Mouse (Mus musculus) cerebellum, postnatal 25 days (tissue): ENCODE measurements around the gene Slc35f2.

Experiments
- DNase-seq, 2 experiments: peaks; one replicate each; pipeline ENCODE4 v3.0.0; 2021; ENCODE audit warnings: mixed read lengths in 2 of 2

Gene Slc35f2

GRCm38 (mm10) chr9:53771344-53772021, at the start of gene Slc35f2:
Slc35f2 (plus strand) TSS chr9:53771538.
- peak; percentile 45 to 46 for DNase-seq

DNA sequence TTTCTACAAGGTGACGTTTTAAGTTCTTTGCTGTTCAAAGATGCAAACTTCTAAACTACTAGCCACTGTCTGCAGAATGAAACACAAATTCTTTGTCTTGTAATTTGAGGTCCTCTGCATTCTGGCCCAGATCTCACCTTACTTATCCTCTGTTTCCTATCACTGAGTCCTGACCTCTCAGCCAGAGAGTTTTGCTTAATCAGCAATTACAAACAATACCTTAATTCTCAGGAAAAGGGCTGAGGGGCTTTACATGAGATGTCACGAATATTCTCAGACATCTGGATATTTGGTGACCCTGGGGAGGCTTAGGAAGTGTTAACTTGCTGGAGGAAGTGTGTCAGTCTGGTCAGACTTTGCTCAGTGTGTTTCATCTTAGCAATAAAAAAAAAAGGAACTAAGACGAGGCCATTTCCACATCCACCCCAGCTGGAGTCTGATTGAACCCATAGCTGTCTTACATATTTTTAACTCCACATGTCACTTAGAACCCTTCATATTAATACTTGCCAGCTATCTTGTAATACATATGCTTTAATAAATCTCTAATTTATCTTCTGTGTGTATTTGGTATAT, 30.4 kb upstream of the Slc35f2 start:
- DNase-seq, result no peak

GRCm38 (mm10) chr9:53750411-53750810, 20.9 kb upstream of the Slc35f2 start:
- DNase-seq, result no peak

- DNase-seq, result no peak
Measured at GRCm38 (mm10) chr9:53750899-53751298, 20.4 kb upstream of the Slc35f2 start.

- DNase-seq, result no peak
Measured at GRCm38 (mm10) chr9:53754801-53755200, 16.5 kb upstream of the Slc35f2 start.

DNA sequence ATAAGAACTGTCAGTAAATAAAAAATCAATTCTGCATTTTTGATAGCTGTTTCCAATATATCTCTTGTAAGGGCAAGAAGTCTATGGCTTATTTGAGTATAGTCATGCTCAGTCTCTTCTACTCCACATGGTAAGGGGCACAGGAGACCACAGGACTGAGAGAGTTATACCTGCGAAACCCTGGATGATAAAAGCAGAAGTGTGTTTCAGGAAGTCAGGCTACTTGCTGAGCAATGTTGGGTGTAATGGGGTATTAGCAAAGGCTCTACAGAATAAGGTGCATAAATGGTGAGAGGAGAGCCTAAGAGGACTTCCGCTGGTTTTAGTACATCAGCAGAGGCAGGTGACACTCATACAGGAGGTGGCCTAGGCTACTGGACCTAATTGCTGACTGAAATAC, 13.2 kb upstream of the Slc35f2 start:
- DNase-seq, result no peak

GRCm38 (mm10) chr9:53764697-53765096, 6.6 kb upstream of the Slc35f2 start:
- no peak for DNase-seq

- no peak for DNase-seq
Measured at GRCm38 (mm10) chr9:53768486-53768885, 2.9 kb upstream of the Slc35f2 start.

DNA sequence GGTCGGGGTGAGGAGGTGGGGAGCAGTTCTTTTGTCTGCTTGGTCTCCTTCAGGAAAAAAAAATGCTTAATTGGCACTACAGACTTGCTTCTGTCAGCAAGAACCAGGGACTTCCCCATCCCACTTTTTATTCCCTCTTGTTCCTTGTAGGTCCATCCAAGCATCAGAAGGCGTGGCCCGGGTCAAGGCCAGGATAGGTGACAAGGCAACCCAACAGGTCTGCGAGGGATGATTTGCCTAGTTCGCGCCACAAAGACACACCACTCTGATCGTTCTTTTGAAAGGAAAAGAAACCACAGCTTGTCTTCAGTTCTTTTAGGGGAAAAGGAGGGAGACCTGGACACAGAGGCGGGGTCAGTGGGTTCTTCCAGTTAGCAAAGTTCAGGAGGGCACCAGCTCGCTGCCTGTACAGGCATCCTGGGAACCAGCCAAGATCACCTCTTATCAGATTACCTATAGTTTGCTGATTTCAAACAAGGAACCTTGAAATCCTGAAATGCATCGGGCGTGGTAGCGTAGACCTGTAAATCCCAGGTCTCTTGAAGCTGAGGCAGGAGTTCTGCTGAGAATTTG, 481 bp upstream of the Slc35f2 start:
- peak; percentile 3 to 5 for DNase-seq

DNA sequence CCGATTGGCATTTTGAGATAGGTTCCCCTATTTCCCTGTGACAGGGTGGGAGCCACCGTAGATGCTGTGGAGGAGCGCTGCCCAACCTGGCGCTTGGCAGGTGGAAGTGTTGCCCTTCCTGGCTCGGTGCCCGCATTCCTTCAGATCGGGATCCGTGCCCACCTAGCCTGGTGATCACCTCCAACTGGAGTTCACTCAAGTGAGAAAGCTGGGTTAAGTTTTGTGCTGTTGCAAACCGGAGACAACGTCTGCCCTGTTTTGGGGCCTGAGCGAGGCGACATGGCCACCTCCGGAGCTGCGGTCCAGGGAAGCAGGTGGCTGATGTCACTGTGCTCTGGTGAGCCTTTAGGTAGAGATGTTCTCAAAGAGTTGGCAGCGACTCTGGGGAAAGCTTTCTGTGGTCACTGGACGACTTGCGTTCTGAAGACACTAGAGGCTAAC, 803 bp downstream of the Slc35f2 start:
- DNase-seq, result peak; percentile 69 to 80

- no peak for DNase-seq
Measured at GRCm38 (mm10) chr9:53775511-53775910, 4.2 kb downstream of the Slc35f2 start.

DNA sequence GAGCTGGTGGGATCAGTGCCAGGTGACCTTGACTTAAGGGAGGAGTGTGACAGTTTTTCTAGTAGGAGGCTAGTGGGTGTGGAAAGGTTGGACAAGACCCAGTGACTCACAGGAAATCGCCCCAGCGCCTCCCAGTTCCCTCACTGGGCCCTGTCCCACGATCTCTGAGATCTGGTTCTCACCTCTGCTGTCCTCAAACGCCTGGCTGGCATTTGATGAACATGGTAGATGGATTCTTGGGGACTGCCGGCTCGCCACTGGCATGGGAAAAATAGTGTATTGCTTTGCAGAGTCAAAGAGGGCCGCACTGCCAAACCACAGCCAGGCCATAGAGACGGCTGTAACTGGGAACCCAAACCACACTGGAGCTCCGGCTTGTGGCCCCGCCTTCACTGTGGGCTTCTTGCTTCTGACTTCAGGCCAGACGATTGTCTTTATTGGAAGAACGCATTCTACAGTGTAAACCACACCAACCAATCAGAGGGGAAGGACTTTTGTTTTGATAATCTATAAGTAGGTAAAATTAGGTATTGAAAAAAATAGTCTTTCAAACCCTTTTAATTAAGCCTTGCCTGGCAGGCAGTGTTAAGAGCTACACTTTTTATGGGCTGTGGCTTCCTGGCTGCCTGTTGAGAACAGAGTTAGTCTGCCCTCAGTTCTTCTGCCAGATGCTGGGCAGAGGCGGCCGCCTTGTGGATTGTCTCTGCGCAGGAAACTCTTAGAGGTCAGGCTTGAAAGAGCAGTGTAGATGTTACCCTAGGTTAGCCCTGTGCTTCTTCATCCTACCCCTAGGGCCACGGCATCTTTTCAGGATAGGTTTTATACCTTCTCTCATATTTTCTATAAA, 15.4 kb downstream of the Slc35f2 start:
- DNase-seq, result no peak

DNA sequence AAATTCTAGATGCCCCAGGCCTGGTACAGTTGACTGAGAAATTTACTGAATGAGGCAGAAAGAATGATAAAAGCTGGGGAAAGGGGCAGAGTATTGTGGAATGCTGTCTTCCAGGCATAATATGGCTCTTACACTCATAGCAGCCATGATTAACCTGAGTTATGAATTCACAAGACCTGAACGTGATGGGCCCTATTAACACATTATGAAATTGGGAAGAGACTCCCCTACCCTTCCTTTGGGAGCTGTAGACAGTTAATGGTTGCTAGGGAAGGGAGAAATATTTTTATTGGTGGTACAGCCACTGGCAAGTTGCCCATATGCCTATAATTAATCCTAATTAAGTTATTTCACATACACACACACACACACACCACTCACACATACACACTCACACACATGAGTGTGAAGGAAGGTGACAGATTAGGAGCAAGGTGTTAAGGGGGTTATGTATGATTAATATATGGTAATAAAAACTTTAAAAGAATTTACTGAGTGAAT, 22.5 kb downstream of the Slc35f2 start:
- no peak for DNase-seq

- no peak for DNase-seq
Measured at GRCm38 (mm10) chr9:53794490-53794889, 23.2 kb downstream of the Slc35f2 start.

GRCm38 (mm10) chr9:53795351-53795750, 24.0 kb downstream of the Slc35f2 start:
- DNase-seq, result no peak

GRCm38 (mm10) chr9:53796386-53796785, 25.0 kb downstream of the Slc35f2 start:
- DNase-seq, result no peak

DNA sequence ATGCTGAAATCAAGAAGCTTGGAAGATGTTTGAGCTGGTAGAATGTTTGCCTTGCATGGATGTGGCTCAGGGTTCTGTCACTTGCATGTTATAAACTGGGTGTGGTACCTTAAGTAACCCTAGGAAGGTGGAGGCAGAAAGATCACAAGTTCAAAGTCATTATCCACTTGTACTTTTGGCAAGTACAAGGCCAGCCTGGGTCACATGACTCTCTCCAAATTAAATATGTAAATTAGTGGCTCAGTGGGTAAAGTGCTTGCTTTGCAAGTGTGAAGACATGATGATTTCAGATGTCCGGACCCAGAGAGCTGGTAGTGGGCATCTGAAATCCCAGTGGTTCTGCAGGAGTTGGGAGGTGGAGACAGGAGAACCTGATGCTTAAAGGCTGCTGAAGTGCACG, 25.8 kb downstream of the Slc35f2 start:
- no peak for DNase-seq

DNA sequence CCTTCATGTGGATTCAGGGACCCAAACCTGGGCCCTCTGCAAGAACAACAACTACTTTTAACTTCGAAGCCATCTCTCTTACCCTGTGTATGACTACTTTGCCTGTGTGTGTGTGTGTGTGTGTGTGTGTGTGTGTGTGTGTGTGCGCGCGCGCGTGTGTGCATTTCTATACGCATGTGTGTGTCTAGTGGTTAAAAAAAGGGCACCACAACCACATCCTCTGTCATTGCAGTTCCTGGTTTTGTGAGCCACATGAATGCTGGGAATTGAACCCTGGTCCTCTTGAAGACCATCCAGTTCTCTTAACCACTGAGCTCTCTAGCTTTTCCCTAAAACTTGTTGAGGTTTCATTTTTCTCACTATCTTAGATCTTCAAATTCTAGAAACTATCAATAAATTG, 31.6 kb downstream of the Slc35f2 start:
- DNase-seq, result no peak

- DNase-seq, result no peak
Measured at GRCm38 (mm10) chr9:53806496-53807086, 35.3 kb downstream of the Slc35f2 start.

- no peak for DNase-seq
Measured at GRCm38 (mm10) chr9:53813418-53813817, 42.1 kb downstream of the Slc35f2 start.

DNA sequence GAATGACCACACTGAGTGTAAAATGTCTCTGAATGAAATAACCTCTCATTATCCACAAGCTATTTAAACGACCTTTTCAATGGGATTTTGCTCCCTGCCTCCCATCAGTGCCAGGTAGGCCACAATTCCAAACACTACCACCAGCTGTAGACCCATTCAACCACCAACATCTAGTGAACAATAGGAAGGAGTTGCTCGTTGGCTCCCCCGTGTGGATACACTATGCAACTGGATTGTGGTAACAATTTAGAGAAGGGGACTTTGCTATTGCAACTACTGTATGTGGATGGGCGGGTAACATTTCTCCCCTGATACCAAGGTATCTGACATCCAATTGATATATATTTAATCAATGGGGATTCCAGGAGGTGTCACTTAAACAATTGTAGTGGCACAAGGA, 47.4 kb downstream of the Slc35f2 start:
- peak; percentile 54 to 76 for DNase-seq

GRCm38 (mm10) chr9:53825318-53825717, 54.0 kb downstream of the Slc35f2 start:
- peak; percentile 14 to 31 for DNase-seq
